Mouse (Mus musculus) MEL (cell line): ENCODE data around the gene Dock11. TPM values are rescaled to one million over a fixed set of nuclear protein-coding genes. Genes with fewer than 3 reads are reported as not detected.

ENCODE experiments used
- DNase-seq: peaks from one replicate; pipeline ENCODE4 v3.0.0; 2011; ENCODE audit warnings: low read depth, low spot score
- H3K27ac ChIP-seq: 2 replicates; pipeline ENCODE4 v1.5.1; 2012; ENCODE audit warnings: low read depth, mild to moderate bottlenecking, control low read depth, low read length, moderate library complexity; ENCODE audit not compliant: control insufficient read depth
- H3K27me3 ChIP-seq, 2 experiments: fragments of 150-350 bp in 1 of 2; sonication (generic) in 1 of 2; 2 replicates each; pipeline ENCODE4 v1.6.1; 2012; ENCODE audit warnings: low read length in 2 of 2, mild to moderate bottlenecking in 2 of 2, improper control_type of control experiment in 1 of 2, moderate library complexity in 1 of 2; ENCODE audit not compliant: insufficient read depth in 2 of 2, control insufficient read depth in 1 of 2
- H3K36me3 ChIP-seq, 2 experiments: 2 replicates each; pipeline ENCODE4 v1.6.1; 2012 to 2014; ENCODE audit warnings: low read length in 2 of 2, improper control_type of control experiment in 1 of 2, inconsistent platforms in 1 of 2, mild to moderate bottlenecking in 1 of 2; ENCODE audit not compliant: insufficient read depth in 2 of 2, control insufficient read depth in 1 of 2
- H3K4me1 ChIP-seq, 2 experiments: fragments of 150-350 bp in 1 of 2; sonication (generic) in 1 of 2; 2 replicates each; pipeline ENCODE4 v1.6.1; 2012; ENCODE audit warnings: low read length in 2 of 2, improper control_type of control experiment in 1 of 2, mild to moderate bottlenecking in 1 of 2; ENCODE audit not compliant: insufficient read depth in 2 of 2, control insufficient read depth in 1 of 2
- H3K4me3 ChIP-seq, 2 experiments: fragments of 150-350 bp in 1 of 2; sonication (generic) in 1 of 2; 2 replicates each; pipeline ENCODE4 v1.5.1; 2012; ENCODE audit warnings: low read depth in 2 of 2, low read length in 2 of 2, mild to moderate bottlenecking in 2 of 2, moderate library complexity in 2 of 2, control low read depth in 1 of 2, improper control_type of control experiment in 1 of 2; ENCODE audit not compliant: control insufficient read depth in 1 of 2, insufficient read depth in 1 of 2
- H3K79me2 ChIP-seq: 2 replicates; pipeline ENCODE4 v1.6.1; 2012; ENCODE audit warnings: mild to moderate bottlenecking, low read length, moderate library complexity; ENCODE audit not compliant: control insufficient read depth, poor library complexity, insufficient read depth
- H3K9ac ChIP-seq: 2 replicates; pipeline ENCODE4 v1.6.1; 2012; ENCODE audit warnings: low read depth, mild to moderate bottlenecking, control low read depth, low read length, moderate library complexity; ENCODE audit not compliant: control insufficient read depth, poor library complexity, severe bottlenecking
- H3K9me3 ChIP-seq: fragments of 150-350 bp; sonication (generic); replicated peaks from 2 replicates; pipeline ENCODE4 v1.6.1; 2012; ENCODE audit warnings: mild to moderate bottlenecking, low read length, improper control_type of control experiment, moderate library complexity; ENCODE audit not compliant: insufficient read depth
- BHLHE40 ChIP-seq: IDR thresholded peaks from 2 replicates; pipeline ENCODE4 v1.6.1; 2012; ENCODE audit warnings: low read depth, mild to moderate bottlenecking, inconsistent platforms, low read length, improper control_type of control experiment, borderline replicate concordance
- CHD1 ChIP-seq: IDR thresholded peaks from 2 replicates; pipeline ENCODE4 v1.6.1; 2012; ENCODE audit warnings: low read depth, mild to moderate bottlenecking, inconsistent platforms, low read length, improper control_type of control experiment
- CHD2 ChIP-seq: IDR thresholded peaks from 2 replicates; pipeline ENCODE4 v1.6.1; 2011; ENCODE audit warnings: low read length, improper control_type of control experiment
- CTCF ChIP-seq, 3 experiments: IDR thresholded peaks in 2 of 3; conservative IDR thresholded peaks in 1 of 3; 2 replicates each; pipeline ENCODE4 v1.5.1; 2011 to 2012; ENCODE audit warnings: low read length in 3 of 3, low read depth in 2 of 3, mild to moderate bottlenecking in 2 of 3, improper control_type of control experiment in 1 of 3, inconsistent platforms in 1 of 3, mixed read lengths in 1 of 3, moderate library complexity in 1 of 3; ENCODE audit not compliant: control insufficient read depth in 1 of 3, insufficient read depth in 1 of 3, poor library complexity in 1 of 3, severe bottlenecking in 1 of 3
- E2F4 ChIP-seq: IDR thresholded peaks from 2 replicates; pipeline ENCODE4 v1.6.1; 2011; ENCODE audit warnings: low read depth, low read length, improper control_type of control experiment, borderline replicate concordance
- ELF1 ChIP-seq: IDR thresholded peaks from 2 replicates; pipeline ENCODE4 v1.6.1; 2014; ENCODE audit warnings: low read depth, mild to moderate bottlenecking, inconsistent platforms, low read length, improper control_type of control experiment, moderate library complexity
- EP300 ChIP-seq, 2 experiments: IDR thresholded peaks; 2 replicates each; pipeline ENCODE4 v1.6.1; 2011; ENCODE audit warnings: improper control_type of control experiment in 2 of 2, low read length in 2 of 2, low read depth in 1 of 2, mild to moderate bottlenecking in 1 of 2
- ETS1 ChIP-seq: IDR thresholded peaks from 2 replicates; pipeline ENCODE4 v1.6.1; 2012; ENCODE audit warnings: low read depth, mild to moderate bottlenecking, inconsistent platforms, low read length, improper control_type of control experiment, moderate library complexity
- GATA1 ChIP-seq: IDR thresholded peaks from 2 replicates; pipeline ENCODE4 v1.6.1; 2011; ENCODE audit warnings: low read depth, low read length, improper control_type of control experiment
- HCFC1 ChIP-seq: IDR thresholded peaks from 2 replicates; pipeline ENCODE4 v1.6.1; 2012; ENCODE audit warnings: low read depth, mild to moderate bottlenecking, inconsistent platforms, low read length, improper control_type of control experiment, moderate library complexity
- JUND ChIP-seq: IDR thresholded peaks from 2 replicates; pipeline ENCODE4 v1.6.1; 2011; ENCODE audit warnings: low read depth, mild to moderate bottlenecking, improper control_type of control experiment, low read length
- KAT2A ChIP-seq: conservative IDR thresholded peaks from 2 replicates; pipeline ENCODE4 v1.6.1; 2012; ENCODE audit warnings: low read depth, low read length, improper control_type of control experiment, inconsistent platforms
- MAFK ChIP-seq: IDR thresholded peaks from 2 replicates; pipeline ENCODE4 v1.6.1; 2011; ENCODE audit warnings: low read depth, mild to moderate bottlenecking, low read length, improper control_type of control experiment, borderline replicate concordance
- MAX ChIP-seq: IDR thresholded peaks from 2 replicates; pipeline ENCODE4 v1.6.1; 2011; ENCODE audit warnings: low read length, improper control_type of control experiment
- MAZ ChIP-seq: IDR thresholded peaks from 2 replicates; pipeline ENCODE4 v1.6.1; 2012; ENCODE audit warnings: low read depth, mild to moderate bottlenecking, inconsistent platforms, low read length, improper control_type of control experiment
- MEF2A ChIP-seq: IDR thresholded peaks from 2 replicates; pipeline ENCODE4 v1.6.1; 2014; ENCODE audit warnings: low read depth, mild to moderate bottlenecking, inconsistent platforms, low read length, improper control_type of control experiment; ENCODE audit not compliant: poor library complexity, insufficient replicate concordance, severe bottlenecking; ENCODE audit errors: extremely low read depth
- MXI1 ChIP-seq: IDR thresholded peaks from 2 replicates; pipeline ENCODE4 v1.6.1; 2011; ENCODE audit warnings: mild to moderate bottlenecking, low read depth, low read length, improper control_type of control experiment
- MYB ChIP-seq: IDR thresholded peaks from 2 replicates; pipeline ENCODE4 v1.6.1; 2011; ENCODE audit warnings: mild to moderate bottlenecking, low read depth, low read length, improper control_type of control experiment
- MYC ChIP-seq: IDR thresholded peaks from 2 replicates; pipeline ENCODE4 v1.6.1; 2011; ENCODE audit warnings: low read depth, mild to moderate bottlenecking, low read length, improper control_type of control experiment, moderate library complexity
- NELFE ChIP-seq: IDR thresholded peaks from 2 replicates; pipeline ENCODE4 v1.6.1; 2011; ENCODE audit warnings: low read depth, low read length, improper control_type of control experiment
- NRF1 ChIP-seq: IDR thresholded peaks from 2 replicates; pipeline ENCODE4 v1.6.1; 2014; ENCODE audit warnings: low read depth, mild to moderate bottlenecking, inconsistent platforms, low read length, improper control_type of control experiment, moderate library complexity; ENCODE audit not compliant: poor library complexity, insufficient read depth, severe bottlenecking
- POLR2A ChIP-seq, 2 experiments: IDR thresholded peaks; 2 replicates each; pipeline ENCODE4 v1.6.1; 2011 to 2012; ENCODE audit warnings: low read length in 2 of 2, mild to moderate bottlenecking in 2 of 2, control low read depth in 1 of 2, improper control_type of control experiment in 1 of 2, low read depth in 1 of 2, moderate library complexity in 1 of 2; ENCODE audit not compliant: control insufficient read depth in 1 of 2, insufficient read depth in 1 of 2, poor library complexity in 1 of 2
- POLR2AphosphoS2 ChIP-seq: IDR thresholded peaks from 2 replicates; pipeline ENCODE4 v1.6.1; 2011; ENCODE audit warnings: low read length, improper control_type of control experiment
- RAD21 ChIP-seq: IDR thresholded peaks from 2 replicates; pipeline ENCODE4 v1.6.1; 2011; ENCODE audit warnings: mild to moderate bottlenecking, low read depth, low read length, improper control_type of control experiment
- RCOR1 ChIP-seq: IDR thresholded peaks from 2 replicates; pipeline ENCODE4 v1.6.1; 2012; ENCODE audit warnings: low read depth, mild to moderate bottlenecking, inconsistent platforms, low read length, improper control_type of control experiment
- SIN3A ChIP-seq: IDR thresholded peaks from 2 replicates; pipeline ENCODE4 v1.6.1; 2012; ENCODE audit warnings: low read length, improper control_type of control experiment, inconsistent platforms
- TAL1 ChIP-seq: IDR thresholded peaks from 2 replicates; pipeline ENCODE4 v1.6.1; 2012; ENCODE audit warnings: mild to moderate bottlenecking, inconsistent platforms, low read length, moderate library complexity, mixed read lengths
- UBTF ChIP-seq: IDR thresholded peaks from 2 replicates; pipeline ENCODE4 v1.6.1; 2012; ENCODE audit warnings: low read depth, mild to moderate bottlenecking, inconsistent platforms, low read length, improper control_type of control experiment, moderate library complexity, borderline replicate concordance; ENCODE audit not compliant: insufficient read depth
- USF1 ChIP-seq: IDR thresholded peaks from 2 replicates; pipeline ENCODE4 v1.6.1; 2014; ENCODE audit warnings: low read depth, mild to moderate bottlenecking, inconsistent platforms, low read length, improper control_type of control experiment, moderate library complexity
- ZKSCAN1 ChIP-seq: IDR thresholded peaks from 2 replicates; pipeline ENCODE4 v1.6.1; 2012; ENCODE audit warnings: low read depth, mild to moderate bottlenecking, inconsistent platforms, low read length, improper control_type of control experiment, moderate library complexity
- ZMIZ1 ChIP-seq: IDR thresholded peaks from 2 replicates; pipeline ENCODE4 v1.6.1; 2012; ENCODE audit warnings: low read depth, mild to moderate bottlenecking, inconsistent platforms, low read length, improper control_type of control experiment, moderate library complexity
- polyA plus RNA-seq, 2 experiments: library from polyadenylated mRNA; stranded (reverse) in 1 of 2; unstranded in 1 of 2; fragments of >175 nt in 1 of 2; fragments of >200 nt in 1 of 2; gene quantifications; 2 replicates each; pipeline versions ENCODE4 v1.2.1 to v1.2.4; 2012; ENCODE audit warnings: low replicate concordance in 2 of 2, low read depth in 1 of 2; ENCODE audit not compliant: insufficient read length in 2 of 2, insufficient read depth in 1 of 2, missing spikeins in 1 of 2
- total RNA-seq: library from RNA; depleted of rRNA; stranded (reverse); fragments of 300-350 nt; gene quantifications from 2 replicates; pipeline ENCODE4 v1.2.3, GENCODE M21; 2012; rRNA removed

Dock11 gene
- total RNA-seq (9.1 and 11.1 TPM in 2 replicates), polyA plus RNA-seq (1 to 10 TPM in 1 of 2 experiments, not detected in 1; 8.8 TPM)

GRCm38 (mm10) chrX:35888087-35888895, at the start of gene Dock11:
Dock11 (plus strand) TSS chrX:35888832.
- peaks cover 6% of the 10 kb centered on the region for H3K79me2 ChIP-seq
- H3K9ac ChIP-seq, result peak within 1 kb of the TSS; percentile 85
- H3K9me3 ChIP-seq, result no peaks in the 10 kb centered on the region
- peaks cover 0 to 2% of the 10 kb centered on the region in 2 experiments; a peak in 2 of 4 replicates for H3K4me1 ChIP-seq
- TF ChIP-seq EP300 (IDR thresholded peaks at IDR 0.05; ENCODE audit: low read depth in 1 of 2, low read length in 2 of 2), result peak in 1 of 2 experiments; percentile 29; a peak in 1 of 4 replicates
- TF ChIP-seq RCOR1, result no peak
- TF ChIP-seq ZMIZ1, result no peak
- no peak for TF ChIP-seq KAT2A
- no peak for TF ChIP-seq CTCF (IDR thresholded peaks at IDR 0.05 in 2 of 3, conservative IDR thresholded peaks at IDR 0.05 in 1 of 3; ENCODE audit: control insufficient read depth in 1 of 3, insufficient read depth in 1 of 3, low read depth in 2 of 3, low read length in 3 of 3, poor library complexity in 1 of 3, severe bottlenecking in 1 of 3)
- no peak for TF ChIP-seq MEF2A
- no peak for TF ChIP-seq ELF1
- no peak for TF ChIP-seq E2F4
- TF ChIP-seq ZKSCAN1, result no peak
- 0 out of 2 replicates have a peak, but pooled peaks have one; percentile 33 for TF ChIP-seq ETS1
- no peak for TF ChIP-seq MAX
- no peak for TF ChIP-seq UBTF
- no peak for TF ChIP-seq GATA1
- TF ChIP-seq HCFC1, result no peak
- TF ChIP-seq MYB, result no peak
- no peak for TF ChIP-seq MXI1
- no peak for TF ChIP-seq CHD2
- TF ChIP-seq MAZ, result peak; percentile 81
- TF ChIP-seq MYC, result no peak
- no peak for TF ChIP-seq POLR2AphosphoS2
- TF ChIP-seq SIN3A, result no peak
- peak in 1 of 2 experiments; percentile 50; a peak in 1 of 4 replicates for TF ChIP-seq POLR2A (IDR thresholded peaks at IDR 0.05; ENCODE audit: control insufficient read depth in 1 of 2, insufficient read depth in 1 of 2, low read depth in 1 of 2, low read length in 2 of 2, poor library complexity in 1 of 2)
- TF ChIP-seq RAD21, result no peak
- TF ChIP-seq MAFK, result no peak
- TF ChIP-seq NRF1, result no peak
- no peak for TF ChIP-seq BHLHE40
- TF ChIP-seq USF1, result peak; percentile 70
- peak; percentile 30; the same call in 1 of the 2 replicates for TF ChIP-seq NELFE
- TF ChIP-seq TAL1, result no peak
- no peak for TF ChIP-seq JUND
- no peak for TF ChIP-seq CHD1
- DNase-seq, result peak; percentile 79
- H3K27me3 ChIP-seq, result no peaks in the 10 kb centered on the region
- peaks cover 0 to 2% of the 10 kb centered on the region in 2 experiments; a peak in 1 of 4 replicates for H3K36me3 ChIP-seq
- peak within 1 kb of the TSS; percentile 79 to 82 for H3K4me3 ChIP-seq
- peak within 1 kb of the TSS; percentile 19; the same call in 1 of the 2 replicates for H3K27ac ChIP-seq
